Mouse (Mus musculus) brain, embryonic 14.5 days (tissue): Measurements from ENCODE around the gene Aldh5a1.

ENCODE experiments used
- CTCF ChIP-seq: fragments of 200-500 bp; IDR thresholded peaks from 2 replicates; pipeline ENCODE4 v1.5.1; 2012; ENCODE audit warnings: inconsistent platforms, mild to moderate bottlenecking, moderate library complexity, borderline replicate concordance; ENCODE audit not compliant: insufficient read depth, insufficient read length; ENCODE audit errors: extremely low read depth
- POLR2A ChIP-seq: fragments of 200-500 bp; IDR thresholded peaks from 2 replicates; pipeline ENCODE4 v1.6.1; 2012; ENCODE audit warnings: mild to moderate bottlenecking, inconsistent platforms, borderline replicate concordance; ENCODE audit not compliant: poor library complexity, insufficient read depth, insufficient read length, severe bottlenecking; ENCODE audit errors: extremely low read depth

DNA sequence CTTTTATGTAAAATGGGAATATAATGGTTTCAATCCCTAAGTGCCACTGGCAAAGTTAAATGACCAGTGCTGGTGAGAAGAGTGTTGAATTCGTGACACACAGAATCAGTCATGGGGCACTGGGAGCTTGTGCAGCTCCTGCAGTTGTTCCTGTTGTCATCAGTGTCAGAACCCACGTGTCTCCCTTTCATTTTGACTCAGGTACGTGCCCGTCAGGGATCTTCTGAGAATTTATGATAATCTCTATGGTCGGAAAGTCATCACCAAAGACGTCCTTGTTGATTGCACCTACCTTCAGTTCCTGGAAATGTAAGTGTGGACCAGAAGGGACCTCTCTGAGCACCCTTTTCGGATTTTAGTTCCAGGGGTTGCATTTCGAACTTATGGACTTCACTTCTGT lies 24.7 kb upstream of the Aldh5a1 start:
- TF ChIP-seq CTCF, result no peak
- no peak for TF ChIP-seq POLR2A
